Mouse (Mus musculus): Measurements from ENCODE around the gene Gmeb2. TPM values are rescaled to one million over a fixed set of nuclear protein-coding genes. Genes with fewer than 3 reads are reported as not detected.

The Gmeb2 gene
- polyA plus RNA-seq, 1 experiment = 16.4 TPM

DNA sequence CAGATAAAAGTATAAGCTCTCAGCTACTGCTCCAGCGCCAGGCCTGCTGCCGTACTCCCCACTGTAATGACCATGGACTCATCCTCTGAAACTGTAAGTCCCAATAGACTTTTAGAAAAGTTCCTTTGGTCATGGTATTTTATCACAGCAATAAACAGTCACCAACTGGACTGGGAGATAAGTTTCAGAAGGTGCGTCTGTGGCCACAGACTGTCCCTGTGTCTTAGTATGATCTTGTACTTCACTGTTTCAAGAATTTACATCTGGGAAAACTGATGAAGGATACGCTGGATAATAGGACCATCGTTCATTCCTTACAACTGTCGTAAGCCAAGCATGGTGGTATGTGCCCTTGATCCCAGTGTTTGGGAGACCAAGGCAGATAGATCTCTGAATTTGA, 71.8 kb downstream of the Gmeb2 start:
- H3K27ac ChIP-seq (ENCODE audit: insufficient read depth, low read depth, low read length) = no peak overlapping the region
- no peak overlapping the region for H3K4me3 ChIP-seq (ENCODE audit: insufficient read depth, low read length)
- H3K4me1 ChIP-seq (ENCODE audit: control insufficient read depth, insufficient read depth, low read length) = peaks cover 8% of the 10 kb centered on the region
- TF ChIP-seq POLR2A (IDR thresholded peaks at IDR 0.05; ENCODE audit: borderline replicate concordance, low read depth, low read length) (no peak), CTCF (IDR thresholded peaks at IDR 0.05; ENCODE audit: low read depth, low read length) (no peak)

DNA sequence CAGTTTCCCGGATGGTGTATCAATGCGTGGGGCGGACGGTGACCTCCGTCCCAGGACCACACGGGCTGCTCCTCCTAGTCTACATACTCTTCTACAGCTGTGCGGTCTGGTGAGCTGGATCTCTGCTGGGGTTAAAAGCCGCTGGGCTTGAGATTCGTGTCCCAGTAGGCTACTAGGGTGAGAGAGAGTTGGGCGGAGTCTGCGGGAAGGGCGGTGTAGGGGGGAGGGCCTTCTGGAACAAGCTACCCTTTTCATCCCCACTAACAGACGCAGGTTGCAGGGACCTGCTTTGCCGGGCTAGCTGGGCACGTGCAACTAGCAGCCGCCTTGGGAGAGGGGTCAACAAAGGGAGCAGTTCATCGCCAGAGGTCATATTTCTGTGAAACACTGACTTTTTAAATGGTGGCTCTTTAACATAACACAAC, 74.8 kb downstream of the Gmeb2 start, which contains the start of gene Srms:
TSS of gene Srms (minus strand) at position 165 of the 425 bp plus-strand sequence.
- Histone ChIP-seq H3K27ac (ENCODE audit: insufficient read depth, low read depth, low read length) (no peak within 1 kb of the TSS), H3K4me3 (ENCODE audit: insufficient read depth, low read length) (peak within 1 kb of the TSS; percentile 12), H3K4me1 (ENCODE audit: control insufficient read depth, insufficient read depth, low read length) (no peaks in the 10 kb centered on the region)
- no peak for TF ChIP-seq POLR2A (IDR thresholded peaks at IDR 0.05; ENCODE audit: borderline replicate concordance, low read depth, low read length)
- TF ChIP-seq CTCF (IDR thresholded peaks at IDR 0.05; ENCODE audit: low read depth, low read length) = no peak

DNA sequence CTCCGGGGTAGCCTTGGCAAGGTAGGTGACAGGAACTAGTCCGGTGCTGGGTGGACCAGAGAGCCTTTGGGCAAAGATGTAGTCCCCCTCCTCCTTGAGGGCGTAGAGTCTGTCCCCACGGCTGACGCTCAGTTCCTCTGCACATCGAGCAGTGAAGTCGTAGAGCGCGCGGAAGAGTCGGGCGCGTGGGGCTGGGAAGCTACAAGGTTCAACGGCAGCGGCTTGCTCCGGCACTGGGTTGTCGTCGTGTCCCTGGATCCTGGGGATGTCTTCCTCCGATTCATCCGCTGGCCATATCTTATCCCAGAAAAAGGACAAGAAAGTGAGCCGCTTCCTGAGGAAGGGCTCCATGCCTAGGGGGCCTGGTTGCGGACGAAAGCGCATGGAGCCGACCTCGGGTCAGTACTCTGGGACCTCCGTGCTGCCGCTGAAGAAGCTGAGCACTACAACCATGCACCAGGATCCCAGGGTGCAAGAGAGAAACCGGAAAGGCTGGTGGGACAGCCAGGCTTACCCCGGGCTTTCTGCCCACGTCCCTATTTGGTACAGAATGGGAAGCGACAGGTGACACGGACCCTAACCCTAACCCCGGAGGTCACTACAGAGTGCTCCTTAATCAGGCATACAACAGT, 75.3 kb downstream of the Gmeb2 start:
- no peak for TF ChIP-seq POLR2A (IDR thresholded peaks at IDR 0.05; ENCODE audit: borderline replicate concordance, low read depth, low read length)
- TF ChIP-seq CTCF (IDR thresholded peaks at IDR 0.05; ENCODE audit: low read depth, low read length) = no peak
- H3K4me1 ChIP-seq (ENCODE audit: control insufficient read depth, insufficient read depth, low read length) = no peaks in the 10 kb centered on the region
- H3K27ac ChIP-seq (ENCODE audit: insufficient read depth, low read depth, low read length) = no peak overlapping the region
- H3K4me3 ChIP-seq (ENCODE audit: insufficient read depth, low read length) = peak overlapping the region; percentile 12

GRCm38 (mm10) chr2:181206118-181206517, 81.7 kb downstream of the Gmeb2 start:
- Histone ChIP-seq H3K4me1 (ENCODE audit: control insufficient read depth, insufficient read depth, low read length) (no peaks in the 10 kb centered on the region), H3K27ac (ENCODE audit: insufficient read depth, low read depth, low read length) (no peak overlapping the region), H3K4me3 (ENCODE audit: insufficient read depth, low read length) (no peak overlapping the region)
- TF ChIP-seq CTCF (IDR thresholded peaks at IDR 0.05; ENCODE audit: low read depth, low read length) (no peak), POLR2A (IDR thresholded peaks at IDR 0.05; ENCODE audit: borderline replicate concordance, low read depth, low read length) (no peak)

DNA sequence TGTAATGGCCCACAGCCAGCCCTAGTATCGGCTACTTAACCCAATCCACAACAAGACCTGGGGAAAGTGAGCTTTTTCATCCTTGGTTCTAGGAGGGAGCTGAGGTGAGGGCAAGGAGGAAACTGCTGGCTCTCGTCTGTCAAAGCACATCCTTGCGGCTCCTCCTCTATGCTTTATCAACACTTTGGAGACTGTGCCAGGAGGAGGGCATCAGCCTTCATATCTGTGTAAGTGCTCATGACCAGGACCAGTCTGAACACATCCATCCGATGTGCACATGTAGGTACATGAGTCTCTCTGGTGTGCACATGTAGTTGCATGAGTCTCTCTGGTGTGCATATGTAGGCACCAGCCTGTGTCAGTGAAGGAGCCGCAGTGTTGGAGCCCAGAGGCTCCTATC, 82.2 kb downstream of the Gmeb2 start:
- Histone ChIP-seq H3K27ac (ENCODE audit: insufficient read depth, low read depth, low read length) (no peak overlapping the region), H3K4me3 (ENCODE audit: insufficient read depth, low read length) (no peak overlapping the region), H3K4me1 (ENCODE audit: control insufficient read depth, insufficient read depth, low read length) (no peaks in the 10 kb centered on the region)
- TF ChIP-seq POLR2A (IDR thresholded peaks at IDR 0.05; ENCODE audit: borderline replicate concordance, low read depth, low read length) (no peak), CTCF (IDR thresholded peaks at IDR 0.05; ENCODE audit: low read depth, low read length) (no peak)

DNA sequence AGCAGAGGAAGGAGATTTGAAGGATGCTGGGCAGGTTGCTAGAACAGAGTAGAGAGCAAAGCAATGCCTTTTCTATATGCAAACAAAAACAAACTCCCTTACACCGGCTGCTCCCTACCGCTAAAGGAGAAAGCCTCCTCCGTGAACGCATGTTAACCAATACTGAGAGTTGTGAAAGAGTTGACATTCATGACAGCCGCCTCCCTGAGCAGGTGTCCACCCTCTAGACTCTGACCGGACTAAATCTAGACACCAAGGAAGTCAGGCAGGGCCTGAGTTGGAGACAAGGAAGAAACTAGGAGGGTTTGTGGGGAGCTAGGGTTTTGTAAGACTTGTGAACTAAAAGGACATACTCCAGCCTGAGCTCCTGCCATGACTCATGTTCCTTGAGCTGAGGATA, 84.9 kb downstream of the Gmeb2 start:
- TF ChIP-seq CTCF (IDR thresholded peaks at IDR 0.05; ENCODE audit: low read depth, low read length) (no peak), POLR2A (IDR thresholded peaks at IDR 0.05; ENCODE audit: borderline replicate concordance, low read depth, low read length) (no peak)
- Histone ChIP-seq H3K4me3 (ENCODE audit: insufficient read depth, low read length) (no peak overlapping the region), H3K27ac (ENCODE audit: insufficient read depth, low read depth, low read length) (no peak overlapping the region), H3K4me1 (ENCODE audit: control insufficient read depth, insufficient read depth, low read length) (no peaks in the 10 kb centered on the region)

GRCm38 (mm10) chr2:181202422-181202821, 85.4 kb downstream of the Gmeb2 start, which contains the start of gene Ptk6:
Gene Ptk6 (minus strand): TSS chr2:181202789.
- Histone ChIP-seq H3K4me3 (ENCODE audit: insufficient read depth, low read length) (no peak within 1 kb of the TSS), H3K4me1 (ENCODE audit: control insufficient read depth, insufficient read depth, low read length) (no peaks in the 10 kb centered on the region), H3K27ac (ENCODE audit: insufficient read depth, low read depth, low read length) (no peak within 1 kb of the TSS)
- TF ChIP-seq POLR2A (IDR thresholded peaks at IDR 0.05; ENCODE audit: borderline replicate concordance, low read depth, low read length) (no peak), CTCF (IDR thresholded peaks at IDR 0.05; ENCODE audit: low read depth, low read length) (no peak)

DNA sequence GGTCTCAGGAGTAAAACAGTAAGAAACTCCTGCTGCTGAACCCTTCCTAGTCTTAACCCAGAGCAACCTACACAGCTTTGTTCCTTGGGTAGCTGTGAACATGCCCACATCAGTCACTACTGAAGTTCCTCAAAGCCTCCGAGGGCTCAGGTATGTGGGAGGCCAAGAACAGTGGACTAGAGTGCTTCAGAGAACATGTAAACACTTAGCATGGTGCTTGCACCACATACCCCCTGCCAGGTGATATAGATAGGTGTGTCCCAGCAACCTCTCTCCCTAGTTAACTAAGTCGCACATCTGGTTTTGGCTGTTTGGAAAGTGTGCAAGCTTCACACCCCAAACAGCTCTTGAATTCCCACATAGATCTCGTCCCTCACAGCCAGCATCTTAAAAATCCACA, 86.2 kb downstream of the Gmeb2 start:
- H3K27ac ChIP-seq (ENCODE audit: insufficient read depth, low read depth, low read length) = no peak overlapping the region
- no peaks in the 10 kb centered on the region for H3K4me1 ChIP-seq (ENCODE audit: control insufficient read depth, insufficient read depth, low read length)
- H3K4me3 ChIP-seq (ENCODE audit: insufficient read depth, low read length) = no peak overlapping the region
- TF ChIP-seq POLR2A (IDR thresholded peaks at IDR 0.05; ENCODE audit: borderline replicate concordance, low read depth, low read length) = no peak

Other genes with a start within 250 kb of the Gmeb2 start
- not detected in 2 replicates for gene Chrna4, start 244.5 kb downstream of the Gmeb2 start, polyA plus RNA-seq (2012; ENCODE audit: insufficient read depth, insufficient read length, missing spikeins)
- gene Kcnq2, start 152.7 kb downstream of the Gmeb2 start, polyA plus RNA-seq (2012; ENCODE audit: insufficient read depth, insufficient read length, missing spikeins) = not detected in 2 replicates
- gene Eef1a2, start 131.0 kb downstream of the Gmeb2 start, polyA plus RNA-seq (2012; ENCODE audit: insufficient read depth, insufficient read length, missing spikeins) = 0.39 TPM in 1 of 2 replicates, not detected in the other
- 46.1 and 47.5 TPM in 2 replicates for gene Ppdpf, start 100.8 kb downstream of the Gmeb2 start, polyA plus RNA-seq (2012; ENCODE audit: insufficient read depth, insufficient read length, missing spikeins)
- gene Ptk6, start 85.2 kb downstream of the Gmeb2 start, polyA plus RNA-seq (2012; ENCODE audit: insufficient read depth, insufficient read length, missing spikeins) = not detected in 2 replicates
- not detected in 2 replicates for gene Srms, start 74.8 kb downstream of the Gmeb2 start, polyA plus RNA-seq (2012; ENCODE audit: insufficient read depth, insufficient read length, missing spikeins)
- not detected in 2 replicates for gene Fndc11, start 68.0 kb downstream of the Gmeb2 start, polyA plus RNA-seq (2012; ENCODE audit: insufficient read depth, insufficient read length, missing spikeins)
- 11.2 and 13.3 TPM in 2 replicates for gene Helz2, start 46.0 kb downstream of the Gmeb2 start, polyA plus RNA-seq (2012; ENCODE audit: insufficient read depth, insufficient read length, missing spikeins)
- not detected in 2 replicates for gene Stmn3, start 26.5 kb upstream of the Gmeb2 start, polyA plus RNA-seq (2012; ENCODE audit: insufficient read depth, insufficient read length, missing spikeins)
- 17.1 and 27.3 TPM in 2 replicates for gene Rtel1, start 31.7 kb upstream of the Gmeb2 start, polyA plus RNA-seq (2012; ENCODE audit: insufficient read depth, insufficient read length, missing spikeins)
- gene Zgpat, start 76.9 kb upstream of the Gmeb2 start, polyA plus RNA-seq (2012; ENCODE audit: insufficient read depth, insufficient read length, missing spikeins) = 18.7 and 22.5 TPM in 2 replicates
- gene Arfrp1, start 77.4 kb upstream of the Gmeb2 start, polyA plus RNA-seq (2012; ENCODE audit: insufficient read depth, insufficient read length, missing spikeins) = 41.3 and 47.7 TPM in 2 replicates
- 10.9 and 15.7 TPM in 2 replicates for gene Lime1, start 92.0 kb upstream of the Gmeb2 start, polyA plus RNA-seq (2012; ENCODE audit: insufficient read depth, insufficient read length, missing spikeins)
- 0.11 and 0.55 TPM in 2 replicates for gene Zbtb46, start 171.4 kb upstream of the Gmeb2 start, polyA plus RNA-seq (2012; ENCODE audit: insufficient read depth, insufficient read length, missing spikeins)
- gene Abhd16b, start 205.2 kb upstream of the Gmeb2 start, polyA plus RNA-seq (2012; ENCODE audit: insufficient read depth, insufficient read length, missing spikeins) = not detected in 2 replicates
- gene Tpd52l2, start 209.1 kb upstream of the Gmeb2 start, polyA plus RNA-seq (2012; ENCODE audit: insufficient read depth, insufficient read length, missing spikeins) = 61.9 and 65.6 TPM in 2 replicates
- 66.3 and 71.7 TPM in 2 replicates for gene Dnajc5, start 232.4 kb upstream of the Gmeb2 start, polyA plus RNA-seq (2012; ENCODE audit: insufficient read depth, insufficient read length, missing spikeins)